Mouse (Mus musculus): Measurements from ENCODE around the gene Abhd17a.
A peak's percentile ranks its signal among the peaks of the same experiment; 100 is the strongest.

Gene Abhd17a

GRCm38 (mm10) chr10:80545590-80545989, 44.6 kb downstream of the Abhd17a start:
- no peak for DNase-seq

- DNase-seq: no peak
Measured at GRCm38 (mm10) chr10:80543873-80544272, 46.3 kb downstream of the Abhd17a start.

DNA sequence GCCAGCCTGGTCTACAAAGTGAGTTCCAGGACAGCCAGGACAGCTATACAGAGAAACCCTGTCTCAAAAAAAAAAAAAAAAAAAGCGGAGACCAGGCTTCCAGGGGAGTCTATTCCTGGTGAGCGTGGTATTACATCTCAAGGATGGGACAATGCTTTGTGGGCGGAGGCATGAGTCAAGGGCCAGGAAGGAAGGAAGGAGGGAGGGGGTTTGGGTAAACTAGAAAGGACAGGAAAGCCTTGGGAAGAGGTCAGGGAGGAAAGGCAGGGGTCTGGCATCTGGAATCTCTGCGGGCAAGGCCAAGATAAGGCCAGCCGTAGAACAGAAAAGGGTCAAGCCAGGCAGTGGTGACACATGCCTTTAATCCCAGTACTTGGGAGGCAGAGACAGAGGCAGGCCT, 50.6 kb downstream of the Abhd17a start:
- no peak for DNase-seq

GRCm38 (mm10) chr10:80538710-80539394, 51.3 kb downstream of the Abhd17a start, which contains the start of gene Atp8b3:
Gene Atp8b3, minus strand, starts transcription at chr10:80539124.
- peak; percentile 83 for DNase-seq

DNA sequence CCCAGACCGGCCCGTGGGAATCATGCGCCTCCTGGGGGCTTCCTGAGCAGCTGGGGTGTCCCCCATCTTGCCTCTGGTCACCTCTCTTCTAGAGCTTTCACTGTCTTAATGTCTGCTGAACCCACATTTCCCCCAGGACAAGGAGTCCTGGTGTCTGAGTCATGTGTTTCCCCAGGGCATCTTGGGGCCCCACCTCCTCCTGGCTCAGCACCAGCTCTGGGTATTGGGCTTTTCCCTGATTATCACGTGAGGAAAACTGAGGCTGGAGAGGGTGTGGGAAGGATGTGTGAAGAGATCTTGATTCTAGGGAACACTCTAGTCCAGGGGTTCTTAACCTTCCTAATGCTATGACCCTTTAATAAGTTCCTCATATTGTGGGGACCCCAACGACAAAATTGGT, 52.0 kb downstream of the Abhd17a start:
- no peak for DNase-seq

GRCm38 (mm10) chr10:80535711-80536110, 54.4 kb downstream of the Abhd17a start:
- no peak for DNase-seq

GRCm38 (mm10) chr10:80535071-80535470, 55.1 kb downstream of the Abhd17a start:
- peak; percentile 28 for DNase-seq

DNA sequence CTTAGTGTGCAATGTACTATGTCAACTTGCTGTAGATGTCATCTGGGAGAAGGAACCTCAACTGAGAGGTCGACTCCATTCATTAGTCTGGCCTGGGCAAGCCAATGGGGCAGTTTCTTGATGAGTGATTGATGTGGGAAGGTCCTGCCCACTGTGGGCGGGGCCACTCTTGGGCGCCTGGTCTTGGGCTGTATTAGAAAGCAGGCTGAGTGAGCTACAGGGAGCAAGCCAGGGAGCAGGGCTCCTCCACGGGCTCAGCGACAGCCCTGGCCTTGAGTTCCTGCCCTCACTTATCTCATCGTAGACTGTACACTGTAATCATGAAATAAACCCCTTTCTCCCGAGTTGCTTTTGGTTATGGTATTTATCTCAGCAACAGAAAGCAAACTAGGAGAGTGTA, 56.4 kb downstream of the Abhd17a start:
- DNase-seq: no peak

Data from thymus, postnatal 25 days (tissue).